Mouse (Mus musculus) lung, postnatal 0 days (tissue): ENCODE data around the gene Mtfr2. TPM values are rescaled to one million over a fixed set of nuclear protein-coding genes. Genes with fewer than 3 reads are reported as not detected.

Experiments used
- ATAC-seq: fragments of 200-750 bp; cut with Nextera tagmentation; 2 replicates; pipeline ENCODE4 v1.8.0; 2017; ENCODE audit warnings: moderate library complexity
- DNase-seq: peaks from one replicate; pipeline ENCODE4 v3.0.0-alpha.2; 2016; ENCODE audit warnings: low spot score
- H3K27ac ChIP-seq: fragments of 300-500 bp; sonication (generic); 2 replicates; pipeline ENCODE4 v1.5.1; 2014; ENCODE audit warnings: antibody characterized with exemption, mild to moderate bottlenecking, low read length, mixed read lengths
- H3K27me3 ChIP-seq: fragments of 300-500 bp; sonication (generic); replicated peaks from 2 replicates; pipeline ENCODE4 v1.6.1; 2014; ENCODE audit warnings: low read length, mixed read lengths; ENCODE audit not compliant: insufficient read depth
- H3K36me3 ChIP-seq: fragments of 300-500 bp; sonication (generic); 2 replicates; pipeline ENCODE4 v1.6.1; 2014; ENCODE audit warnings: low read length, mixed read lengths; ENCODE audit not compliant: insufficient read depth
- H3K4me1 ChIP-seq: fragments of 300-500 bp; sonication (generic); 2 replicates; pipeline ENCODE4 v1.6.1; 2014; ENCODE audit warnings: antibody characterized with exemption, low read depth, low read length, mixed read lengths; ENCODE audit not compliant: insufficient read depth
- H3K4me2 ChIP-seq: fragments of 300-500 bp; sonication (generic); replicated peaks from 2 replicates; pipeline ENCODE4 v1.6.1; 2014; ENCODE audit warnings: low read depth, mild to moderate bottlenecking, low read length, moderate library complexity, mixed read lengths
- H3K4me3 ChIP-seq: fragments of 300-500 bp; sonication (generic); 2 replicates; pipeline ENCODE4 v1.5.1; 2014; ENCODE audit warnings: low read depth, low read length
- H3K9ac ChIP-seq: fragments of 300-500 bp; sonication (generic); replicated peaks from 2 replicates; pipeline ENCODE4 v1.6.1; 2014; ENCODE audit warnings: low read depth, mild to moderate bottlenecking
- H3K9me3 ChIP-seq: fragments of 300-500 bp; sonication (generic); 2 replicates; pipeline ENCODE4 v1.6.1; 2016; ENCODE audit warnings: low read length, mixed read lengths
- CTCF ChIP-seq: IDR thresholded peaks from 2 replicates; pipeline ENCODE4 v1.5.1; 2016; ENCODE audit warnings: antibody characterized with exemption, mild to moderate bottlenecking
- EP300 ChIP-seq: IDR thresholded peaks from 2 replicates; pipeline ENCODE4 v1.6.1; 2016; ENCODE audit warnings: antibody characterized with exemption, mild to moderate bottlenecking, control low read depth
- WGBS: fragments of 180-500 bp; shearing (Covaris S2); extraction: QIAGEN DNeasy Blood & Tissue Kit; methylation state at CpG from one replicate; pipeline ENCODE4 v1.1.7; 2014; 5-methylcytosine and 5-hydroxymethylcytosine counted together
- polyA plus RNA-seq: library from polyadenylated mRNA; unstranded; fragments of >200 nt; fragmentation: Nextera tagmentation; extraction: Ambion mirVana; gene quantifications from 2 replicates; pipeline ENCODE4 v1.2.1, GENCODE M21; 2015

Mtfr2 gene
- polyA plus RNA-seq, 1 experiment from 2014 or later, result 0.29 TPM

- Histone ChIP-seq H3K9me3 (no peaks in the 10 kb centered on the region), H3K36me3 (no peaks in the 10 kb centered on the region), H3K27ac (no peak overlapping the region), H3K4me2 (no peak overlapping the region), H3K4me3 (no peak overlapping the region), H3K9ac (no peak overlapping the region), H3K27me3 (no peaks in the 10 kb centered on the region), H3K4me1 (peaks cover 6% of the 10 kb centered on the region; the same call in 1 of the 2 replicates)
- peak; percentile 99 for TF ChIP-seq CTCF
- TF ChIP-seq EP300, result 0 out of 2 replicates have a peak, but pooled peaks have one; percentile 7
- 70% methylated on average over 2 of the region's 2 CpGs for WGBS
- DNase-seq (peak; percentile 89), ATAC-seq (peak; percentile 29; the same call in 1 of the 2 replicates)
These were observed 57.9 kb downstream of the Mtfr2 start for GRCm38 (mm10) chr10:20405471-20405870.

- Histone ChIP-seq H3K4me1 (peaks cover 6% of the 10 kb centered on the region; the same call in 1 of the 2 replicates), H3K36me3 (no peaks in the 10 kb centered on the region), H3K4me2 (no peak overlapping the region), H3K4me3 (no peak overlapping the region), H3K9me3 (no peaks in the 10 kb centered on the region), H3K27ac (peak overlapping the region; percentile 83), H3K27me3 (no peaks in the 10 kb centered on the region), H3K9ac (no peak overlapping the region)
- DNase-seq, result peak; percentile 69
- ATAC-seq, result peak; percentile 14; the same call in 1 of the 2 replicates
- TF ChIP-seq EP300, result no peak
- peak; percentile 35; the same call in 1 of the 2 replicates for TF ChIP-seq CTCF
- WGBS, result 43% methylated on average over 3 of the region's 3 CpGs
These were observed 60.8 kb downstream of the Mtfr2 start for GRCm38 (mm10) chr10:20408336-20408735.

- H3K4me3 ChIP-seq, result no peak overlapping the region
- no peaks in the 10 kb centered on the region for H3K27me3 ChIP-seq
- peak; percentile 92 for ATAC-seq
- no peaks in the 10 kb centered on the region for H3K36me3 ChIP-seq
- no peak overlapping the region for H3K9ac ChIP-seq
- peak; percentile 96 for DNase-seq
- WGBS, result 20% methylated on average over 10 of the region's 10 CpGs
- no peaks in the 10 kb centered on the region for H3K9me3 ChIP-seq
- peaks cover 6% of the 10 kb centered on the region; the same call in 1 of the 2 replicates for H3K4me1 ChIP-seq
- peak overlapping the region; percentile 83 for H3K27ac ChIP-seq
- no peak overlapping the region for H3K4me2 ChIP-seq
- no peak for TF ChIP-seq CTCF
- peak; percentile 73; the same call in 1 of the 2 replicates for TF ChIP-seq EP300
These were observed 61.6 kb downstream of the Mtfr2 start for GRCm38 (mm10) chr10:20409181-20409580.

Other genes starting within 250 kb of the Mtfr2 start
- 12.9 and 14.4 TPM in 2 replicates for gene Map7, start 199.3 kb upstream of the Mtfr2 start, polyA plus RNA-seq
- 54.2 and 60.5 TPM in 2 replicates for gene Bclaf1, start 35.3 kb upstream of the Mtfr2 start, polyA plus RNA-seq